Mouse (Mus musculus): ENCODE measurements around the gene BC049352. TPM values are rescaled to one million over a fixed set of nuclear protein-coding genes. Genes with fewer than 3 reads are reported as not detected.

BC049352 gene
- total RNA-seq, 4 experiments from 2014 or later: 0.78 to 1.9 (median 1.4) TPM

- DNase-seq (ENCODE audit: low spot score in 2 of 2): no peak
Measured at GRCm38 (mm10) chr9:45291481-45292168, 109.8 kb downstream of the BC049352 start.

- no peak for DNase-seq (ENCODE audit: low spot score in 2 of 2)
Measured at GRCm38 (mm10) chr9:45294210-45295011, 112.6 kb downstream of the BC049352 start.

GRCm38 (mm10) chr9:45299231-45300006, 117.6 kb downstream of the BC049352 start:
- no peak for DNase-seq (ENCODE audit: low spot score in 2 of 2)

Small RNAs within 50 kb of the gene (microRNA-seq; reads per million reads assigned to microRNA genes)
- gene Mir7086: not detected

Other genes starting within 250 kb of the BC049352 start
- 10 to 100 TPM; 37.3 to 48.3 (median 41.4) TPM for gene Ube4a, start 216.4 kb upstream of the BC049352 start, total RNA-seq (2022)
- gene Cd3g, start 201.6 kb upstream of the BC049352 start, total RNA-seq (2022): not detected
- gene Cd3d, start 200.2 kb upstream of the BC049352 start, total RNA-seq (2022): not detected
- gene Cd3e, start 172.4 kb upstream of the BC049352 start, total RNA-seq (2022): not detected
- under 1 TPM; 0.17 to 0.51 (median 0.20) TPM for gene Mpzl2, start 142.2 kb upstream of the BC049352 start, total RNA-seq (2022)
- 1 to 10 TPM; 1.1 to 2.5 (median 1.8) TPM for gene Mpzl3, start 126.8 kb upstream of the BC049352 start, total RNA-seq (2022)
- gene Jaml, start 102.8 kb upstream of the BC049352 start, total RNA-seq (2022): under 1 TPM; 0.12 to 0.81 (median 0.24) TPM
- 1 to 10 TPM; 1.5 to 2.1 (median 1.6) TPM for gene Scn2b, start 64.2 kb upstream of the BC049352 start, total RNA-seq (2022)
- 100 to 1,000 TPM; 209 to 275 (median 247) TPM for gene Scn4b, start 43.6 kb upstream of the BC049352 start, total RNA-seq (2022)
- gene Tmprss4, start 22.1 kb downstream of the BC049352 start, total RNA-seq (2022): not detected
- gene Il10ra, start 87.1 kb downstream of the BC049352 start, total RNA-seq (2022): under 1 TPM; 0.15 to 0.36 (median 0.28) TPM
- 1 to 10 TPM in 1 of 4 experiments, under 1 TPM in 3; 0.16 to 1.3 (median 0.50) TPM for gene Tmprss13, start 137.1 kb downstream of the BC049352 start, total RNA-seq (2022)
- gene Fxyd6, start 188.2 kb downstream of the BC049352 start, total RNA-seq (2022): 10 to 100 TPM; 42.6 to 50.9 (median 47.3) TPM
- gene Fxyd2, start 217.7 kb downstream of the BC049352 start, total RNA-seq (2022): 1 to 10 TPM in 2 of 4 experiments, under 1 TPM in 1, not detected in 1; 0.88 to 3.6 (median 1.7) TPM
- gene Dscaml1, start 244.6 kb downstream of the BC049352 start, total RNA-seq (2022): not detected